ENCODE assay signal across 8 mouse cellular contexts in genomic region chr4:106838548-106839253, GRCm38 (mm10). TPM values are rescaled to one million over a fixed set of nuclear protein-coding genes. Genes with fewer than 3 reads are reported as not detected.
DNase-seq lines count a peak whose midpoint lies in the region; ATAC-seq lines count a peak whose summit lies in the region.

No protein-coding gene starts in this region.

- peak overlapping the region; percentile 79 for H3K9ac ChIP-seq in intestine, embryonic 15.5 days

- H3K4me2 ChIP-seq in intestine, embryonic 15.5 days (replicated peaks), result peak overlapping the region; percentile 97

- intact Hi-C loops in left cerebral cortex, postnatal 25 days (cut with DNase I), result loop anchor here (1.0 to 5.0 kb wide), 4 partner anchors 150 to 326 kb away; no protein-coding TSS in a partner anchor

- DNase-seq in adrenal gland, adult 18-20 months (ENCODE audit: low spot score in 2 of 2), result peak; percentile 100
- DNase-seq in embryo, embryonic 10.5 days (ENCODE audit: low spot score), result peak; percentile 96
- DNase-seq in gastrocnemius, postnatal 25 days, result peak; percentile 92
- peak; percentile 92 to 93 for DNase-seq in left cerebral cortex, postnatal 25 days (ENCODE audit: low spot score in 2 of 2)
- DNase-seq in mesoderm, embryonic 11.5 days (ENCODE audit: low read depth, low spot score), result peak; percentile 95
- DNase-seq in right cerebral cortex, postnatal 25 days, result peak; percentile 97
- peak; percentile 97 to 99 for DNase-seq in urinary bladder, postnatal 4 days (ENCODE audit: low spot score in 2 of 2)

- peaks cover 32% of the 10 kb centered on the region for H3K4me1 ChIP-seq in intestine, embryonic 15.5 days (replicated peaks)

- 3% methylated on average over 36 of the region's 36 CpGs for WGBS in intestine, embryonic 15.5 days

- H3K27me3 ChIP-seq in intestine, embryonic 15.5 days (replicated peaks), result no peaks in the 10 kb centered on the region

- peak overlapping the region; percentile 96 for H3K27ac ChIP-seq in intestine, embryonic 15.5 days

- H3K9me3 ChIP-seq in intestine, embryonic 15.5 days, result no peaks in the 10 kb centered on the region

- peak overlapping the region; percentile 59 for H3K4me3 ChIP-seq in intestine, embryonic 15.5 days (replicated peaks)

- peak; percentile 88 for ATAC-seq in intestine, embryonic 15.5 days

- no peaks in the 10 kb centered on the region for H3K36me3 ChIP-seq in intestine, embryonic 15.5 days

RNA-seq across cellular contexts. Expression of gene Acot11, which starts 33.9 kb away (rescaled TPM):
- total RNA-seq in adrenal gland, adult 18-20 months (2021), result 100 to 1,000 TPM in 1 of 2 experiments, 10 to 100 TPM in 1; 99.8 to 239 TPM
- total RNA-seq in gastrocnemius, postnatal 25 days (2021), result 10 to 100 TPM in 1 of 2 experiments, 1 to 10 TPM in 1; 7.8 to 14.3 TPM
- 12.2 and 14.1 TPM in 2 replicates for polyA plus RNA-seq in intestine, embryonic 15.5 days (2015; fragmentation: Nextera tagmentation; extraction: Ambion mirVana)
- 10 to 100 TPM; 39.1 to 53.0 TPM for total RNA-seq in left cerebral cortex, postnatal 25 days (2021)

Comparison
In these comparisons a context has a peak if more than half of its experiments do, and no peak if none do; other contexts are left out.
1. Peak in every context shown above with its lines: DNase-seq, ATAC-seq, H3K4me3 ChIP-seq and H3K27ac ChIP-seq.